Mouse (Mus musculus): ENCODE data around the gene Sufu. TPM values are rescaled to one million over a fixed set of nuclear protein-coding genes. Genes with fewer than 3 reads are reported as not detected.
A peak's percentile ranks its signal among the peaks of the same experiment; 100 is the strongest.

Gene Sufu
- polyA plus RNA-seq, 1 experiment: 16.6 TPM

- Histone ChIP-seq H3ac (ENCODE audit: control insufficient read depth, insufficient read length) (no peak overlapping the region), H3K79me2 (ENCODE audit: control insufficient read depth, insufficient read depth) (no peaks in the 10 kb centered on the region), H3K27me3 (ENCODE audit: control insufficient read depth, insufficient read depth, insufficient read length) (no peaks in the 10 kb centered on the region), H3K36me3 (ENCODE audit: control insufficient read depth, insufficient read depth) (no peaks in the 10 kb centered on the region), H3K4me3 (no peak overlapping the region), H3K4me2 (ENCODE audit: low read depth) (peak overlapping the region; percentile 75)
- TF ChIP-seq MYOD1 (IDR thresholded peaks at IDR 0.05; ENCODE audit: control insufficient read depth in 1 of 3, insufficient read length in 2 of 3, low read depth in 2 of 3): peak in 1 of 3 experiments; percentile 32
- peak in 1 of 3 experiments; percentile 50 for TF ChIP-seq MYOG (IDR thresholded peaks at IDR 0.05; ENCODE audit: control insufficient read depth in 1 of 3, insufficient read depth in 1 of 3, insufficient read length in 2 of 3, low read depth in 2 of 3)
- TF ChIP-seq MAX (IDR thresholded peaks at IDR 0.05; ENCODE audit: low read depth): no peak
- TF ChIP-seq SRF (IDR thresholded peaks at IDR 0.05; ENCODE audit: control insufficient read depth, insufficient read length, low read depth): no peak
- no peak for TF ChIP-seq E2F4 (IDR thresholded peaks at IDR 0.05; ENCODE audit: insufficient read depth)
These were observed 134.7 kb downstream of the Sufu start for GRCm38 (mm10) chr19:46531071-46532030.

GRCm38 (mm10) chr19:46532031-46532688 lies 135.5 kb downstream of the Sufu start:
- TF ChIP-seq SRF (IDR thresholded peaks at IDR 0.05; ENCODE audit: control insufficient read depth, insufficient read length, low read depth) (no peak), MYOG (IDR thresholded peaks at IDR 0.05; ENCODE audit: control insufficient read depth in 1 of 3, insufficient read depth in 1 of 3, insufficient read length in 2 of 3, low read depth in 2 of 3) (no peak), REST (IDR thresholded peaks at IDR 0.05; ENCODE audit: insufficient read depth, insufficient read length) (no peak), POLR2A (IDR thresholded peaks at IDR 0.05; ENCODE audit: insufficient read length, low read depth) (no peak)
- no peak overlapping the region for H3K4me2 ChIP-seq (ENCODE audit: low read depth)
- H3K79me2 ChIP-seq (ENCODE audit: control insufficient read depth, insufficient read depth): no peaks in the 10 kb centered on the region
- no peaks in the 10 kb centered on the region for H3K27me3 ChIP-seq (ENCODE audit: control insufficient read depth, insufficient read depth, insufficient read length)
- no peak overlapping the region for H3K4me3 ChIP-seq
- no peaks in the 10 kb centered on the region for H3K36me3 ChIP-seq (ENCODE audit: control insufficient read depth, insufficient read depth)
- H3ac ChIP-seq (ENCODE audit: control insufficient read depth, insufficient read length): no peak overlapping the region

- Histone ChIP-seq H3K36me3 (ENCODE audit: control insufficient read depth, insufficient read depth) (no peaks in the 10 kb centered on the region), H3K27me3 (ENCODE audit: control insufficient read depth, insufficient read depth, insufficient read length) (no peaks in the 10 kb centered on the region), H3ac (ENCODE audit: control insufficient read depth, insufficient read length) (no peak overlapping the region), H3K79me2 (ENCODE audit: control insufficient read depth, insufficient read depth) (no peaks in the 10 kb centered on the region), H3K4me3 (no peak overlapping the region), H3K4me2 (ENCODE audit: low read depth) (no peak overlapping the region)
- TF ChIP-seq POLR2AphosphoS2 (IDR thresholded peaks at IDR 0.05; ENCODE audit: insufficient read length, low read depth) (no peak), MYOD1 (IDR thresholded peaks at IDR 0.05; ENCODE audit: control insufficient read depth in 1 of 3, insufficient read length in 2 of 3, low read depth in 2 of 3) (no peak), E2F4 (IDR thresholded peaks at IDR 0.05; ENCODE audit: insufficient read depth) (no peak), MYOG (IDR thresholded peaks at IDR 0.05; ENCODE audit: control insufficient read depth in 1 of 3, insufficient read depth in 1 of 3, insufficient read length in 2 of 3, low read depth in 2 of 3) (no peak), MAX (IDR thresholded peaks at IDR 0.05; ENCODE audit: low read depth) (no peak), POLR2A (IDR thresholded peaks at IDR 0.05; ENCODE audit: insufficient read length, low read depth) (no peak), USF1 (IDR thresholded peaks at IDR 0.05; ENCODE audit: low read depth) (no peak), REST (IDR thresholded peaks at IDR 0.05; ENCODE audit: insufficient read depth, insufficient read length) (no peak), TCF3 (IDR thresholded peaks at IDR 0.05; ENCODE audit: insufficient read length, low read depth) (no peak), SRF (IDR thresholded peaks at IDR 0.05; ENCODE audit: control insufficient read depth, insufficient read length, low read depth) (no peak), TCF12 (IDR thresholded peaks at IDR 0.05; ENCODE audit: insufficient read depth, poor library complexity, severe bottlenecking) (no peak), CEBPB (IDR thresholded peaks at IDR 0.05; ENCODE audit: insufficient read depth, poor library complexity, severe bottlenecking) (no peak)
These were observed 136.4 kb downstream of the Sufu start for GRCm38 (mm10) chr19:46533066-46533465.

- TF ChIP-seq TCF12 (IDR thresholded peaks at IDR 0.05; ENCODE audit: insufficient read depth, poor library complexity, severe bottlenecking) (no peak), POLR2AphosphoS2 (IDR thresholded peaks at IDR 0.05; ENCODE audit: insufficient read length, low read depth) (no peak), SRF (IDR thresholded peaks at IDR 0.05; ENCODE audit: control insufficient read depth, insufficient read length, low read depth) (no peak), MYOD1 (IDR thresholded peaks at IDR 0.05; ENCODE audit: control insufficient read depth in 1 of 3, insufficient read length in 2 of 3, low read depth in 2 of 3) (no peak), E2F4 (IDR thresholded peaks at IDR 0.05; ENCODE audit: insufficient read depth) (no peak), REST (IDR thresholded peaks at IDR 0.05; ENCODE audit: insufficient read depth, insufficient read length) (no peak), TCF3 (IDR thresholded peaks at IDR 0.05; ENCODE audit: insufficient read length, low read depth) (no peak), USF1 (IDR thresholded peaks at IDR 0.05; ENCODE audit: low read depth) (no peak), CEBPB (IDR thresholded peaks at IDR 0.05; ENCODE audit: insufficient read depth, poor library complexity, severe bottlenecking) (no peak), MYOG (IDR thresholded peaks at IDR 0.05; ENCODE audit: control insufficient read depth in 1 of 3, insufficient read depth in 1 of 3, insufficient read length in 2 of 3, low read depth in 2 of 3) (no peak), POLR2A (IDR thresholded peaks at IDR 0.05; ENCODE audit: insufficient read length, low read depth) (no peak)
- Histone ChIP-seq H3K27me3 (ENCODE audit: control insufficient read depth, insufficient read depth, insufficient read length) (no peaks in the 10 kb centered on the region), H3K79me2 (ENCODE audit: control insufficient read depth, insufficient read depth) (no peaks in the 10 kb centered on the region)
These were observed 136.8 kb downstream of the Sufu start for GRCm38 (mm10) chr19:46533525-46533924.

More at GRCm38 (mm10) chr19:46533525-46533924, 136.8 kb downstream of the Sufu start:
- Histone ChIP-seq H3K4me3 (no peak overlapping the region), H3K4me2 (ENCODE audit: low read depth) (no peak overlapping the region), H3ac (ENCODE audit: control insufficient read depth, insufficient read length) (no peak overlapping the region), H3K36me3 (ENCODE audit: control insufficient read depth, insufficient read depth) (no peaks in the 10 kb centered on the region)
